Mouse (Mus musculus): Measurements from ENCODE around the gene Tubb3. TPM values are rescaled to one million over a fixed set of nuclear protein-coding genes. Genes with fewer than 3 reads are reported as not detected.
"Not testable (repeated sequence)": the region's sequence is repeated elsewhere in the genome, so short reads cannot be mapped to it uniquely, and the experiment has no call there.

Tubb3 gene
- polyA plus RNA-seq, 1 experiment, result 684 TPM

DNA sequence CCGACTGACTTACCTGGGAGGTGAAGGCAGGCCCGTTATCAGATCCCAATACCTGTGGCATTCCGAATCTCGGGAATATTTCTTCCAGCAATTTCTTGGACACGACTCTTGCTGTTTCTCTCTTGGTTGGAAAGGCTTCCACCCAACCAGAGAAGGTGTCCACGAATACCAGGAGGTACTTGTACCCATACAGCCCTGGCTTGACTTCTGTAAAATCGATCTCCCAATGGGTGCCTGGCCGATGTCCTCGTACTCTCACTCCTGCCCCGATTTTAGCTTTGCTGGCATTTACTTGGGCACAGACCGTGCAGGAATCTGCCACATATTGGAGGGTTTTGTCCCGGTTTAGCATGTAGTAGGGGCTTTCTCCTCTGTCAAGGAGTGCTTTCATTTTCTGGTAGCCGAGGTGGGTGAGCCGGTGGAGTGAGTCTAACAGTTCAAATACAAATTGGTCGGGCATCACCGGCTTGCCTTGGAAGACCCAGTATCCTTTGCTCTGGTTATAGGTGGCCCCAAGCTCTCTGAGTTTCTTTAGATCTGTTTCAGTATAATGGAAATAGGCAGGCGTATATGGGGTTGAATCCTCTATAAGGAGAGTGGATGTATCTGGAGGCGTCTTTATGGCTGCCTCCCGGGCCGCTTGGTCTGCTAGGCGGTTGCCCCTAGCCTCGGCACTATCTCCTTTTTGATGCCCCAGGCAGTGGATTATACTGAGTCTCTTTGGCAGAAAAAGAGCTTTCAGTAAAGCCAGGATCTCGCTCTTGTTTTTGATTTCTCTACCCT is 17.9 kb downstream of the Tubb3 start:
- no peak for DNase-seq
- Histone ChIP-seq H3K27me3 (ENCODE audit: control insufficient read depth, insufficient read depth, low read length) (no peaks in the 10 kb centered on the region), H3K4me3 (replicated peaks; ENCODE audit: insufficient read depth, low read depth, low read length) (no peak overlapping the region), H3K27ac (ENCODE audit: insufficient read depth, low read length) (no peak overlapping the region), H3K4me1 (ENCODE audit: control insufficient read depth, insufficient read depth, low read length) (peaks cover 11% of the 10 kb centered on the region)
- TF ChIP-seq POLR2A (IDR thresholded peaks at IDR 0.05; ENCODE audit: borderline replicate concordance, insufficient read depth, low read length) (no peak), CTCF (IDR thresholded peaks at IDR 0.05; ENCODE audit: borderline replicate concordance, insufficient read depth, low read depth, low read length) (no peak)
- WGBS, result 97% methylated on average over 23 of the region's 23 CpGs

DNA sequence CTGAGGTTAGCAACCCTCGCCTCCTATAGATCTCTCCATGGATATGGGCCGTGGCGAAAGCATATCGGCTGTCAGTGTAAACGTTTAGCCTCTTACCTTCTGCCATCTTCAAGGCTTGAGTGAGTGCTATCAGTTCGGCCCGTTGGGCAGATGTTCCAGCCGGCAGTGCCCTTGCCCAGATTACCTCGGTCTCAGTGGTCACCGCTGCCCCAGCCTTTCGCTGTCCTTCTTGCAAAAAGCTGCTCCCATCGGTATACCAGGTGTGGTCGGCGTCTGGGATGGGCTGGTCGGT is 18.4 kb downstream of the Tubb3 start:
- not testable (repeated sequence) for H3K4me3 ChIP-seq (replicated peaks; ENCODE audit: insufficient read depth, low read depth, low read length); H3K27me3 ChIP-seq (ENCODE audit: control insufficient read depth, insufficient read depth, low read length); H3K27ac ChIP-seq (ENCODE audit: insufficient read depth, low read length); DNase-seq
- WGBS, result 96% methylated on average over 15 of the region's 15 CpGs
- H3K4me1 ChIP-seq (ENCODE audit: control insufficient read depth, insufficient read depth, low read length), result peaks cover 14% of the 10 kb centered on the region

- H3K4me3 ChIP-seq (replicated peaks; ENCODE audit: insufficient read depth, low read depth, low read length); H3K27me3 ChIP-seq (ENCODE audit: control insufficient read depth, insufficient read depth, low read length); H3K27ac ChIP-seq (ENCODE audit: insufficient read depth, low read length); DNase-seq: not testable (repeated sequence)
- peaks cover 13% of the 10 kb centered on the region; the same call in 1 of the 2 replicates for H3K4me1 ChIP-seq (ENCODE audit: control insufficient read depth, insufficient read depth, low read length)
- WGBS, result 90% methylated on average over 8 of the region's 8 CpGs
These were observed 19.7 kb downstream of the Tubb3 start for GRCm38 (mm10) chr8:123430936-123431335.

DNA sequence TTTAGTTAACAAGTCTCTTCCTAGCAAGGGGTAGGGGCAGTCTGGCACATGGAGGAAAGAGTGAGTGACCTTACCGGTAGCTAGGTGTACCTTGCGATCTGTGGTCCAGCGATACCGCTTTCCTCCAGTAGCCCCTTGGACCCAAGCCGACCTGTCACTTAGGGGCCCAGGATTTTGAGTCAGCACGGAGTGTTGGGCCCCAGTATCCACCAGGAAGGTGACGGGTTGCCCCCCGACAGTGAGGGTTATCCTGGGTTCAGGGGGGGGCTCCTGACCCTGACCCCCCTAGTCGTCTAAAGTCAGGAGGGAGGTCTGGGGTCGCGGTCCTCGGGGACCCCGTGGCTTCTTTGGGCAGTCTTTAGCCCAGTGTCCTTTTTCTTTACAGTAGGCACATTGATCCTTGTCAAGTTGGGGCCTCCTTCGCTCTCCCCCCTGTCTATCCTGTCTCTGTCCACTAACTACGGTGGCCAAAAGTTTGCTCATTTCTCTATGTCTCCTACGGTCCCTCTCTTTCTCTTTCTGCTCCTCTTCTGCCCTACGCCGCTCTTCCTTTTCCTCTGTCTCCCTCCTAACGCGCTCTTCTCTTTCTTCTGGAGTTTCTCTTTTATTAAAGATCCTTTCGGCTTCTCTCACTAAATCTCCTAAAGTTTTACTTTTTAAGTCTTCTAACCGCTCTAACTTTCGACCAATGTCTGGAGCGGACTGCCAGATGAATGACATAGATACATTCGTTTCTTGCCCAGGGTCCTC is 20.6 kb downstream of the Tubb3 start:
- Histone ChIP-seq H3K27me3 (ENCODE audit: control insufficient read depth, insufficient read depth, low read length) (no peaks in the 10 kb centered on the region), H3K4me1 (ENCODE audit: control insufficient read depth, insufficient read depth, low read length) (peaks cover 13% of the 10 kb centered on the region; the same call in 1 of the 2 replicates), H3K4me3 (replicated peaks; ENCODE audit: insufficient read depth, low read depth, low read length) (no peak overlapping the region), H3K27ac (ENCODE audit: insufficient read depth, low read length) (no peak overlapping the region)
- no peak for TF ChIP-seq POLR2A (IDR thresholded peaks at IDR 0.05; ENCODE audit: borderline replicate concordance, insufficient read depth, low read length)
- TF ChIP-seq CTCF (IDR thresholded peaks at IDR 0.05; ENCODE audit: borderline replicate concordance, insufficient read depth, low read depth, low read length), result no peak
- 96% methylated on average over 25 of the region's 25 CpGs for WGBS
- no peak for DNase-seq

DNA sequence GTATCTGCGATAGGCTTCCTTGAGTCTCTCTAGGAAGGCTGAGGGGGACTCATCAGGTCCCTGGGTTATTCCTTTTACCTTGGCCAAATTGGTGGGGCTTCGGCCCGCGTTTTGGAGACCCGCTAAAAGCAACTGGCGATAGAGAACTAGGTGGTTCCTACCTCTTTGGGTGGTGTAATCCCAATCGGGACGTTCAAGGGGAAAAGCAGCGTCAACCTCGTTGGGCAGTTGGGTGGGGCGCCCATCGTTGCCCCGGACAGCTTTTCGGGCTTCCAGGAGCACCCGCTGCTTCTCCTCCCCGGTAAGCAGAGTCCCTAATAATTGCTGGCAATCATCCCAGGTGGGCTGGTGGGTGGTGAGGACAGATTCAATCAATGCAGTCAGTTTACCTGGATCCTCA is 21.2 kb downstream of the Tubb3 start:
- no peak for TF ChIP-seq POLR2A (IDR thresholded peaks at IDR 0.05; ENCODE audit: borderline replicate concordance, insufficient read depth, low read length)
- TF ChIP-seq CTCF (IDR thresholded peaks at IDR 0.05; ENCODE audit: borderline replicate concordance, insufficient read depth, low read depth, low read length), result no peak
- DNase-seq, result no peak
- H3K27me3 ChIP-seq (ENCODE audit: control insufficient read depth, insufficient read depth, low read length), result no peaks in the 10 kb centered on the region
- WGBS, result 96% methylated on average over 16 of the region's 16 CpGs
- no peak overlapping the region for H3K4me3 ChIP-seq (replicated peaks; ENCODE audit: insufficient read depth, low read depth, low read length)
- peaks cover 8% of the 10 kb centered on the region; the same call in 1 of the 2 replicates for H3K4me1 ChIP-seq (ENCODE audit: control insufficient read depth, insufficient read depth, low read length)
- H3K27ac ChIP-seq (ENCODE audit: insufficient read depth, low read length), result no peak overlapping the region

GRCm38 (mm10) chr8:123433241-123433974 is 22.2 kb downstream of the Tubb3 start:
- DNase-seq; H3K4me3 ChIP-seq (replicated peaks; ENCODE audit: insufficient read depth, low read depth, low read length); H3K27me3 ChIP-seq (ENCODE audit: control insufficient read depth, insufficient read depth, low read length); H3K4me1 ChIP-seq (ENCODE audit: control insufficient read depth, insufficient read depth, low read length): not testable (repeated sequence)
- 98% methylated on average over 47 of the region's 47 CpGs for WGBS
- peak overlapping the region; percentile 30; the same call in 1 of the 2 replicates for H3K27ac ChIP-seq (ENCODE audit: insufficient read depth, low read length)

GRCm38 (mm10) chr8:123441788-123442187 is 30.6 kb downstream of the Tubb3 start:
- H3K27ac ChIP-seq (ENCODE audit: insufficient read depth, low read length), result peak overlapping the region; percentile 73
- TF ChIP-seq CTCF (IDR thresholded peaks at IDR 0.05; ENCODE audit: borderline replicate concordance, insufficient read depth, low read depth, low read length) (no peak), POLR2A (IDR thresholded peaks at IDR 0.05; ENCODE audit: borderline replicate concordance, insufficient read depth, low read length) (no peak)
- H3K4me3 ChIP-seq (replicated peaks; ENCODE audit: insufficient read depth, low read depth, low read length), result no peak overlapping the region
- no peaks in the 10 kb centered on the region for H3K27me3 ChIP-seq (ENCODE audit: control insufficient read depth, insufficient read depth, low read length)
- no peak for DNase-seq
- H3K4me1 ChIP-seq (ENCODE audit: control insufficient read depth, insufficient read depth, low read length), result peaks cover 18% of the 10 kb centered on the region
- WGBS, result 90% methylated on average over 2 of the region's 2 CpGs

GRCm38 (mm10) chr8:123442351-123442750 is 31.1 kb downstream of the Tubb3 start:
- DNase-seq, result no peak
- Histone ChIP-seq H3K27ac (ENCODE audit: insufficient read depth, low read length) (peak overlapping the region; percentile 73), H3K4me1 (ENCODE audit: control insufficient read depth, insufficient read depth, low read length) (peaks cover 21% of the 10 kb centered on the region), H3K4me3 (replicated peaks; ENCODE audit: insufficient read depth, low read depth, low read length) (peak overlapping the region; percentile 60), H3K27me3 (ENCODE audit: control insufficient read depth, insufficient read depth, low read length) (no peaks in the 10 kb centered on the region)
- no peak for TF ChIP-seq POLR2A (IDR thresholded peaks at IDR 0.05; ENCODE audit: borderline replicate concordance, insufficient read depth, low read length)
- TF ChIP-seq CTCF (IDR thresholded peaks at IDR 0.05; ENCODE audit: borderline replicate concordance, insufficient read depth, low read depth, low read length), result no peak
- 68% methylated on average over 5 of the region's 5 CpGs for WGBS
